Mouse (Mus musculus): ENCODE results near the gene Lrrc1.

The Lrrc1 gene

DNA sequence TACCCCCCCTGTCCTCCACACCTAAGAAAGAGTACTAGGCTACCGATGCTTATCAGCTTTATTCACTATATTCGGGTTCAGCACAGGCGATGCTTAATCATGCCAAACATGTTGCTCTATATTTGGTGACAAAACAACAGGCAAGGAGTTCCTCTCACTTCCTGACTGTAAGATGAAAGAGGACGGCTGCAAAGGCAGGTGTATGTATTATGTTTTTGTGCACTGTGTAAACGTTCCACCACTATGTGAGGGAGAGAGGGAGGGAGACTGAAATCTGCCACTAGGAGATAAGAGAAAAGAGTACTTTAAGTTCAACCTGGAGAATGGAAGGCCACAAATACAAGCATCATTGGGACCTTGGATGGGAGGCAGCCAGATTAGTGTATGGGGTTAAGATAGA lies 77.7 kb downstream of the Lrrc1 start:
- DNase-seq (ENCODE audit: low read depth, low spot score) = no peak

DNA sequence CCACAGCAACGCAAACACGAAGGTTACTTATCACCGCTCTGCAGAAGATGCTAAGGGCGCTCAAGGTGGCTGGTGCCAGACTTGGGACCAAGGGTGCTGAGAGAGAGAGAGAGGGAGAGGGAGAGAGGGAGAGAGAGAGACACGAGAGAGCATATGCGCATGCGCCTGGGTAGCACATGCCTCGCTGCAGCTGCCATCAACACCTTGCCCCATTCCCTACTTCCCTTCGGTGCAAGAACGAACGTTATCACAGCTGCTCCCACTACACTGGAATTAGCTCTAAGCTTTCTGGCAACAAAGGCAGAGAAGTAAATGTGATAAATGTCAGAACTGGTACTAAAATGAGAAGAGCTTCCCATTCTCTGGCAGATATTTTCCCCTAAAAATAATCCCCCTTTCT lies 79.3 kb downstream of the Lrrc1 start:
- peak; percentile 47 for DNase-seq (ENCODE audit: low read depth, low spot score)

- no peak for DNase-seq (ENCODE audit: low read depth, low spot score)
These were observed 80.8 kb downstream of the Lrrc1 start for GRCm38 (mm10) chr9:77463861-77464260.

GRCm38 (mm10) chr9:77463195-77463594 lies 81.5 kb downstream of the Lrrc1 start:
- no peak for DNase-seq (ENCODE audit: low read depth, low spot score)

DNA sequence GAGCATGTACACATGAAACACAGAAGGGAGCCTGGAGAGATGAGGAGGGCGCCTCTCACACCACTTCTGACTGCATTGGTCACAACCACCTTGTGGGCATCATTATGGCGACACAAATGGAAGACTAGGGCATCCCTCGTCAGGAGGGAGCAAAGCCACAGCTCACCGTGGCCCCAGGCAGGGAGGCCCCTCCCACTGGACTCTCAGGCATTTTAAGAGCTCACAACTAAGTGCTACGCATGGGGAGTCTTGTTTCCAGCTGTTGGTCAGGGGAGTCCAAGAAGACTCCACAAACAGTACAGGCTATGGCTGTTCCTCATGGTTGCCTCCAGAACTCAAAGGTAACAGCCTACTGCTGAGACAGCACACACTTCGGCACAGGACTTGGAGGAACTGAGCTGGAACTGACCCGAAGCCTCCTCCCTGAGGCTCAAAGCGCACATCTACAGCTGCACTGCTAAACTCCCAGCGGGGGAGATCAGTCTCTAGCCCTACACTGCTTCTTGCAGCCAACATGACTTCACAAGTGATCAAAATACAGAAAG lies 83.2 kb downstream of the Lrrc1 start:
- no peak for DNase-seq (ENCODE audit: low read depth, low spot score)

DNA sequence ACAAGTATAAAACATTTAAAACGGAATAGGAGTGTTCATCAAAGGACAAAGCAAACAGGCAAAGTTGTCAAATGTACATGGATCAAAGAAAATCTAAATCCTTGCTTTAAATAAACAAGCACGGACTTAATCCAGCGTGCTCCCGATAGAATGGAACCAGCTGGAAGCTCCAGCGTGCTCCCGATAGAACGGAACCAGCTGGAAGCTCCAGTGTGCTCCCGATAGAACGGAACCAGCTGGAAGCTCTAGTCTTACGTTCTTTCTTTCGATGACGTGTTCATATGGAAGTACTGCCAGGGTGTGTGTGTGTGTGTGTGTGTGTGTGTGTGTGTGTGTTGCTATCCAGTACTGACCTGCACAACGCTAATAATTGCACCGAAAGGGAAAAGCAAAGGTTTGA lies 84.3 kb downstream of the Lrrc1 start:
- DNase-seq (ENCODE audit: low read depth, low spot score) = no peak

DNA sequence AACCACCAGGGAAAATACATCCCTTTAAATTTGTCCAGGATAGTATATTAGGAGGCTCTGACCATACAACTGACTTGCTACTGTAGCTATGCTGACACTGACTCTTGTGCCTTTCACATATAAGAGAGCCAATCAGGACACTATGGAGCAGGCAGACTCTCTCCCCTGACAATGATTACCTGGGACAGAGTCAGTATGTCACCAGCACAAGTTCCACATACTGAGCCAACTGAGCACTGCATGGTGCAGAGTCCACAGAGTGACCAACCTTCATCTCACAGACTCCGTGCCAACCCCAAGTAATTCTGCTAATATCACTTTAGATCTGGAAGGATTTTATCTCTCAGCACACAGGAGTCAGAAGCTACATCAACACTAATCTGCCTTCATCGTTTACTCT lies 85.3 kb downstream of the Lrrc1 start:
- no peak for DNase-seq (ENCODE audit: low read depth, low spot score)

DNA sequence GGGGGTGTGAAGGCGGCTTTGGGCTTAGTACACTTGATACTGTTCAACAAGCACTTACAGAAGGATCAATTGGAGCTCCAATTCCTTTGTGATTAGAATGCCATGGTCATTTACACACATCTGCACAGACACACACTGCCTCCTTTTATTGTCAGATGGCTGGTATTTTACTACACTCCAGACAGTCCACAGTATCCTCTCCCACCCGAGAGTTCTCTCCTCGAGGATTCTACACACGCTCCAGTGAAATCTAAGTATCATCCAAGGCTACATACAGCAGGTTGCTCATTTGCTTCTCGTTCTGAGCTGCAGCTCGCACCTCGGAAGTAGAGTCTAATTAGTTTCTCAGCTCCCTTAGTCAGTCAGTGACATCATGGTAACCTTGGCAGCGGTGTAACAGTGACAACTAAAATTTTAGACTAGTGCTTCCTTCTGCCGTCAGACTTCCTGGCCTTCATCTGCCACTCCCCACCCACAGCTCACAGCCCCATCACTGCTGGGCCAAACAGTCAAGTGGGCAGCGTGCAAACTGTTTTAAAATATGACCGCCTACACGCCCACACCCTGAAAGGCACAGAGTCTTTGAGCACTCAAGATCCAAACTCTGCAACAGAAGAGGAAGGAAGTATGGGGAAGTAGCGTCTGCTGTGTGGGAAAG lies 88.4 kb downstream of the Lrrc1 start:
- peak; percentile 54 for DNase-seq (ENCODE audit: low read depth, low spot score)

GRCm38 (mm10) chr9:77455439-77456168 lies 89.1 kb downstream of the Lrrc1 start:
- DNase-seq (ENCODE audit: low read depth, low spot score) = no peak

DNA sequence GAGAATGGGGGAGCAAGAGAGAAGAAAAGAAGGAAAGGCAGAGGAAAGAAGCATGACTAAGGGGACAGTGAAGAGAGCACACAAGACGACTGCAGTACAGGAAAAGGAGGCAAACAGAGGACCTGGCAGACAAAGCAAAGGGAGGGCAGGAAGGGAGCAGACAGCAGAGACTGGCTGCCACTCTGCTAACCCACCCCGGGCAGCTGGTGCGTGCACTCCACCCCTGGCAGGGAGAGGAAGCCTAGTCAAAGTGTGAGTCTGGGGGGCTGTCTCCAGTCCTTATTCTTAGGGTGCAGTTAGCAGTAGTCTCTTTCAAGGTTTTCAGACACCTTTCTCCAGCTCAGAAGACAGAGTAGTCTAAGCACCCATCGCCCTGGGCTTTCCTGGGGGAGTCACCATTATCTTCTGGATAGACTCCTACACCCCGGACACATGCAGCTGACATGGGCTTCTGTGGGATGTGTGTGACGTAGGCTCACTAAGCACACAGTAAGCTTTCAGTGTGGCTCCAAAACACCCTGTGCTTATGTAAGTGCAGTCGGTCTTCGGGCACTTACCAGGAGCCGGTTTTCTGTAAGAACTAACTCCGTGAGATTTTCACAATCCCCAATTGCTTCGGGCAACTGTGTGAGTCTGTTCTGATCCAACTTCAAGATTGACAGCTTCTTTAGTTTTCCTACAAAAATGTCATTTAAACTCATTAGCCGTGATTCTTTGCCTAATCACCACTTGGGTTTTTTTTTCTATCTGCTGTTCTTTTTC lies 92.4 kb downstream of the Lrrc1 start:
- no peak for DNase-seq (ENCODE audit: low read depth, low spot score)

DNA sequence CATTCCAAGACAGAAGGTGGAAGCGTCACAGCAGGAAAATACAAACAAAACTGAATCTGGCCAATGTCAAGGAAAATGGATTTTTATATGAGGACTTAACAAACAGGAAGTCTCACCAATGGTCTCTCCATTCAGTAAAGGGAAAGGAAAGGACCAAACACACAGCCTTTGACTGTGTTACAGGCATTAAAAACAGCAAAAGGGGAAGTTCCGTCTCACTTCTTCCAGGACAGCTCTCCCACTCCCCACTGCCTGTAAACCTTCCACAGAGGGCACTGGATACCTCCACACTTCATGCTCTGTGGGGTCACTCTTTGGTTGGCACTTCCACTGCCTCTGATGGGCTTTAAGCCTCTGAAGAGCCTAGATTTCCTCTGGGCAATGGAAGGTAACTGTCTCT lies 94.2 kb downstream of the Lrrc1 start:
- no peak for DNase-seq (ENCODE audit: low read depth, low spot score)

DNA sequence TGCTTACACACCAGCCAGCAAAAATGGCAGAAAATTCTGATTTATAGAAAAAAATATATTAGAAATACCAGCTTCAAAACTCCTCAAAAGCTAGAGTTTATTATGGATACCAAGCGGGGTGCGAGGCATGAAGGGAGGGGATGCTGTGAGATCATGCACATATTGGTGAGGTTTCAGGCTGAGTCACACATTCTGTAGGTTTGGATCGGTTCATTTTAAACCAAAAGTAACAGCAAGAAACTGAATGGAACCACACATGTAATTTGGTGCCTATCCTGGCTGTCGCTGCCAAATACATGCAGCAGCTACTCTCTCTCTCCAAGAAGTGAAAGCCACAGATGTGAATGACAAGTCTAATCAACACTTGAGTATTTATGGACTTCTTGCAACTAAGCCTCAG lies 99.8 kb downstream of the Lrrc1 start:
- DNase-seq (ENCODE audit: low read depth, low spot score) = no peak

DNA sequence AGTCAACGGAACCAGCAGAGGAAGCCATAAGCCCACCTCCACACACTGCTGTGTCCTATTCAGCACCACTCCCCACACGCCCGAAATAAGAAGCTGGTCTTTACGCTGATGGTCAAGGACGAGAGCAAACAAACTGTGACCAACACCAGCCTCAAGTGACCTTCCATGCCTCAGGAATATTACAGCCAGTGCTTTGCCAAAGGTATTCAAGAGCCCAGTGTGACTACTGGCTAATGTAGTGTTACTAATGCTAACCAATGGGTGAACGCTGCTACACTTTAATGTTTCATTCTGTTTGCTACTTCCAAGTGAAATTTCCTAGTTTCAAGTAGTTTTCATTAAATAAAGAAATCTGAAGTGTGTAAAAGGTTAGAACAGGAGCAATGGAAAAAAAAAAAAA lies 105.3 kb downstream of the Lrrc1 start:
- no peak for DNase-seq (ENCODE audit: low read depth, low spot score)

DNA sequence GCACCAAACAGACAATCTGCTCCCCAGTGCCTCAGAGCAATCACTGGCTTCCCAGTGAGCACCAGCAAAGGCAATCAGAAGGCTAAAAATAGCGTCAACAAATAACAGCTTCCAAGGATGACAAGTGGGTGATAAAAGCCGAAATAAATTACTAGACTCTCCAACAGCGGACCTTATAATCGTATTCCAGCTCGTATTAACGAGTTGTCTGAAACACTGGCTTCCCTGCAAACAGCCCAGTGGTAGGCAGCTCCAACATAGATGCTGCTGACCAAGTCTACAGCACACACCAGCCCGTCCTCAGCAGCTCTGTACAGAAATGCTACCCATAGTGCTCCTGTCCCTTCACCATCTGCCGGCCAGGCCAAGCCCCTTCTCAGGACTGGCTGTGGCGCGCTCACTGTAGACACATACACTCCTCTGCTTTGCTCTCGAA lies 105.8 kb downstream of the Lrrc1 start:
- DNase-seq (ENCODE audit: low read depth, low spot score) = peak; percentile 36

DNA sequence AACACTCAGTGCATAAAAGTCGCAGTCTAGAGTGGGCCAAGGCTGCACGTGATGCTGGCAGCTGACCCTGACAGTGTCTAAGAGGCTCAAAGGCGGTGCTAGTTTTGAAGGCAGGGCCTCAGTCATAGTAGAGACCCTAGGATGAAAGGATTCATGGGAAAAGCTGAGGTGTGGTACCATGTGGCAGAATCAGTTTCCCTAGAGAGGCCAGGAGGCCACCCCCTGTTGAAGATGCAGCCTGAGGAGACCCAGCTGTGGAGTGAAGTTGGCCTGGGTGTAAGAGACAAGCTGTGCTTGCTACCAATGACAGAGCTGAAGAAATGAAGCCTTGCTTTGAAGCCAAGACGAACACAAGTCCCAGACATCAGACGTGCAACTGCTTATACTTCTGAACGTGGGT lies 107.5 kb downstream of the Lrrc1 start:
- no peak for DNase-seq (ENCODE audit: low read depth, low spot score)

- DNase-seq (ENCODE audit: low read depth, low spot score) = no peak
These were observed 109.7 kb downstream of the Lrrc1 start for GRCm38 (mm10) chr9:77434965-77435364.

- DNase-seq (ENCODE audit: low read depth, low spot score) = no peak
These were observed 111.2 kb downstream of the Lrrc1 start for GRCm38 (mm10) chr9:77433476-77433875.

DNA sequence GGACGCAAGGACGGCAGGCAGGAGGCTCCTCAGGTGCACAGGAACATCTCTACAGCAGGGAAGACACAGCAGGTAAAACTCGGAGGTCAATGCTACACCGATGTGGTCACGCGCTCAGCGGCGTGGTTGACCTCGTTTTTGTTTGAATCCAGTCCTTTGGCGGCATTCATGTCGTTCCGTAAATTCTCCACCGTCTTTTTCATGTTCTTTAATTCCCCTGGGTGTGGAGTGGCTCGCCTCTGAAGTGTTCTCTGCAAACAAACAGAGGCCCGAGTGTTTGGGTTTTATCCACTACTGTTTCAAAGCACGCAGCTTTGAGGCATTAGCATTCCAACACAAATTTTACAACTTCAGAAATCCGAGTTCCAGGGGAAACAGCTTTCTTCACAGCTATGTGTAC lies 112.6 kb downstream of the Lrrc1 start:
- no peak for DNase-seq (ENCODE audit: low read depth, low spot score)

DNA sequence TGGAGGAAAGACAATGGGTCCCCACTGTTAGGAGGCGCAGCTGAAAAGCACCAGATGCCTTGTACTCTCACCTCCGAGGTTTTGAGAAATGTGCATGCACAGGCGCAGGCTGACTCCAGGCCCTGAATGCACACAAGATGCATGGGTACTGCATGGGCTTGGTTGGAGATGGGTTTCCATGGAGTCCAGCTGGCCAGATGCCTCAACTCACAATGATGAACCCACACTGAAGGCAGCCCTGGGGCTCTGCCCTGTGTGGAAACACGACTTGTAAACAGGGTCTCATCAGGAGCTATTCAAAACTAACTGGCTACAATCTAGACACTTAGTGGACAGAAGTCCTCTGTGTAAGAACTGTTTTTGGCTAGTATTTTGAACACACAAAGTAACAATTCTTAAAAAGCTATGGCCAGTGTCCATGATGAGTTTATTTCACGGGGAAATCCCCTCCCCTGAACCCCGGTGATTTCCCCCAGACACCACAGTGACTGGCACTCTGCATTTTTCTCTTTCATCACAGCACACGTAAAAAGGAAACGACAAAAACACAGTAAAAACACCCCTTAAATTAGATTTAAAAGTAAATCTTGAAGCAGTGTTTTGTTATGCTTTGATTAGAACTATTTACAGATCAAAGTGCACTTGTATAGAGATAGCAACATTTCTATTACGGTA lies 114.1 kb downstream of the Lrrc1 start:
- no peak for DNase-seq (ENCODE audit: low read depth, low spot score)

DNA sequence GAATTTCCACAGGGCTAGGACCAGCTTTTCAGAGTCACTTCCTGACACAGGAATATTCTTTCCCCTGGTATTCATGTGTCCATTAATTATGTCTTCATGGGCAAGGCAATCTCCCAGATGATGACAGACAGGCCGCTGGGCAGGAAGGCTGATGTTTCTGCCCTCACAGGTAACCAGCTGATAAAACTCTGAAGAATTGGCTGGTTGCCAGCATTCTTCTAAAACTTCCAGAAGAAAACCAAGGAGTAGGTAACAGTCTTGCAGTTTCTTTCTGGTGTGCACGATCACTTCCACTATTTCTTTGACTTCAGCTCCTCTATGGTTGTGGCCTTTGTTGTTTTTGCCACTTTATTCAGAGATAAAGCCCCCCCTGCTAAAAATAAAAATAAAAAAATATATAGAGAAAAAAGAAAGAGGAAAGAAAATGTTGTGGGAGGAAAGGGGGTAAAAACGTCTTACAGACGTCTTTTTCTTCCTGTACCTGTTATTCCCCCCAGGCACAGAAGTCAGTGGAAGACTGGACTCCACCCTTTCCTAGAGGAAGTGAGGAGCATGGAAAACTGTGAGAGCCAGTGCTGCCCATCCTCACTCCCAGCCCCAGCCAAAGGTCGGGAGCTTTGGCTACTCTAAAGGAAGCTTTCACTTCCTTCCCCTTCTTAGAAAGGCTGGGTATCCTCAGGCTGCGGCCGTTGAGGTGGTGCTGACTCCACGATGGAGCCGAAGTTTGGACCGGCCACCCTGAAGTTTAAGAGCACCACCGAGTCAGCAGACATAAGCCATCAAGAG lies 115.2 kb downstream of the Lrrc1 start:
- DNase-seq (ENCODE audit: low read depth, low spot score) = no peak

- no peak for DNase-seq (ENCODE audit: low read depth, low spot score)
These were observed 115.9 kb downstream of the Lrrc1 start for GRCm38 (mm10) chr9:77428748-77429140.

Data from telencephalon, adult 2 months (tissue).